Mouse (Mus musculus) intestine, embryonic 15.5 days (tissue): ENCODE measurements at regions not wholly inside any gene's neighbourhood (a gene's known extent, or its start where the extent isn't known, plus 50 kb on each side); places are given as distances from the start of the nearest gene placed in this dataset.

ENCODE experiments used
- ATAC-seq: fragments of 200-750 bp; cut with Nextera tagmentation; 2 replicates; pipeline ENCODE4 v1.8.0; 2017; ENCODE audit warnings: moderate TSS enrichment, moderate library complexity
- H3K27ac ChIP-seq: fragments of 300-500 bp; sonication (generic); 2 replicates; pipeline ENCODE4 v1.5.1; 2015; ENCODE audit warnings: mild to moderate bottlenecking, inconsistent platforms
- H3K27me3 ChIP-seq: fragments of 300-500 bp; sonication (generic); replicated peaks from 2 replicates; pipeline ENCODE4 v1.6.1; 2015; ENCODE audit warnings: inconsistent platforms
- H3K36me3 ChIP-seq: fragments of 300-500 bp; sonication (generic); 2 replicates; pipeline ENCODE4 v1.6.1; 2015; ENCODE audit warnings: inconsistent platforms
- H3K4me1 ChIP-seq: fragments of 300-500 bp; sonication (generic); replicated peaks from 2 replicates; pipeline ENCODE4 v1.6.1; 2015; ENCODE audit warnings: inconsistent platforms
- H3K4me2 ChIP-seq: fragments of 300-500 bp; sonication (generic); replicated peaks from 2 replicates; pipeline ENCODE4 v1.6.1; 2015; ENCODE audit warnings: mild to moderate bottlenecking, inconsistent platforms
- H3K4me3 ChIP-seq: fragments of 300-500 bp; sonication (generic); replicated peaks from 2 replicates; pipeline ENCODE4 v1.5.1; 2015; ENCODE audit warnings: inconsistent platforms
- H3K9ac ChIP-seq: fragments of 300-500 bp; sonication (generic); 2 replicates; pipeline ENCODE4 v1.6.1; 2015; ENCODE audit warnings: inconsistent platforms
- H3K9me3 ChIP-seq: fragments of 300-500 bp; sonication (generic); 2 replicates; pipeline ENCODE4 v1.6.1; 2016; ENCODE audit warnings: inconsistent platforms
- WGBS: fragments of 180-500 bp; shearing (Covaris S2); methylation state at CpG from one replicate; pipeline ENCODE4 v1.1.7; 2015; 5-methylcytosine and 5-hydroxymethylcytosine counted together

DNA sequence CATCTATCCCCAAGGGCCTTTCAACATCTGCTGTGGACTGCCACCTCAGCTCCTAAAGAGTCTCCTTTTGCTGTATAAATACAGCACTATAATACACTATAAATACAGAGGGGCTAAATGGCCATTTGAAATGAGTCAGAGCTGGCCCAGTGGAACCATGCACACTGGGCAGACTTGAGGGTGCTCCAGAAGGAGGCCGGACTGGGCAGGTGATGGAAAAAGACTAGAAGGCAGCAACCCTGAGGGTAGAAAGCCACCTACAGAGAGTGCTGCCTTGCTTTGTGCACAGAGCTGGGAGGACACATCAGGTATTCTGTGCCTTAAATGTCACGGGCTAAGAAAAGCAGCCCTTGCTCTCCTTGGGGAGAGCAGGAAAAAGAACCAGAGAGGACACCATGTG, 110.2 kb downstream of the Gm10260 start:
- Histone ChIP-seq H3K27me3 (no peaks in the 10 kb centered on the region), H3K27ac (no peak overlapping the region), H3K4me2 (no peak overlapping the region), H3K4me3 (no peak overlapping the region), H3K9me3 (no peaks in the 10 kb centered on the region), H3K4me1 (peaks cover 7% of the 10 kb centered on the region), H3K36me3 (no peaks in the 10 kb centered on the region), H3K9ac (no peak overlapping the region)
- no peak for ATAC-seq
- 90% methylated on average over 2 of the region's 2 CpGs for WGBS

DNA sequence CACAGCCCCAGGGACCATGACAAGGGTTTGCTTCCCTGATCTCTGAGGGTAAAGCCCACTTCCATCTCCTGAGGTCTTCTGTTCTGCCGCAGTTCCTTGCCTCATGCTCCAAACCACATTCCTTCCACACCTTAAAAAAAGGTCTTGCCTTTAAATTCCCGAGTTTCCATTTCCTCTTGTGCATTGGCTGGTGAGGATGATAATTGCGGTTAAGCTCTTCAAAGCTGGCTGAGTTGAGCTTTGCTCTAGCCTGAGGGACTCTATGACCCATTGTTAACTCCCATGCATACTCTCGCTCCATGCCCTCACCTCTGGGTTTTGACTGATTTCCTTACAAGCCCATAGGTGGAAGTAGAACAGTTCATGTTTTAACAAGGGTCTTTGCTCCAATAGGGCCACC, 112.9 kb downstream of the Gm10260 start:
- Histone ChIP-seq H3K27ac (no peak overlapping the region), H3K27me3 (no peaks in the 10 kb centered on the region), H3K4me2 (no peak overlapping the region), H3K4me3 (no peak overlapping the region), H3K9me3 (no peaks in the 10 kb centered on the region), H3K36me3 (no peaks in the 10 kb centered on the region), H3K4me1 (peaks cover 7% of the 10 kb centered on the region), H3K9ac (no peak overlapping the region)
- WGBS = 77% methylated on average over 4 of the region's 4 CpGs
- no peak for ATAC-seq

DNA sequence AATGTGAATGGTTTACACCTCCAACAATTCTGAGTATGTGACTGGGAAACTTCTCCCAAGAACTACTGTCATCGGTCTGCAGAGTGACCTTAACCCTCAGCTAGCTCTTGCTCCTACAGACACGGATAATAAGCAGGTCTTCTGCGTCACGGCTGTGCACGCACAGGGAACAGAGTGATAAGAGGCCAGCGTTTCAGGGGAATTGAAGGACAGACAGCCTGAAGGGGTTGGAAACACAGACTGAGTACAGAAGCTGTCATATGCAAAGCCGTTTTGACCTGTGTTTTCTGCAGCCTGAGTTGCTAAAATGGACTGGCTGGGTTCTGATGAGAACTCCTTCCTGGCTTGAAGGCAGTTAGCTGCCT, 114.4 kb downstream of the Gm10260 start:
- H3K4me3 ChIP-seq = no peak overlapping the region
- H3K9me3 ChIP-seq = no peaks in the 10 kb centered on the region
- no peak overlapping the region for H3K4me2 ChIP-seq
- no peak overlapping the region for H3K27ac ChIP-seq
- no peak for ATAC-seq
- H3K4me1 ChIP-seq = peaks cover 4% of the 10 kb centered on the region
- H3K36me3 ChIP-seq = no peaks in the 10 kb centered on the region
- H3K27me3 ChIP-seq = no peaks in the 10 kb centered on the region
- WGBS = 60% methylated on average over 7 of the region's 7 CpGs
- H3K9ac ChIP-seq = no peak overlapping the region

DNA sequence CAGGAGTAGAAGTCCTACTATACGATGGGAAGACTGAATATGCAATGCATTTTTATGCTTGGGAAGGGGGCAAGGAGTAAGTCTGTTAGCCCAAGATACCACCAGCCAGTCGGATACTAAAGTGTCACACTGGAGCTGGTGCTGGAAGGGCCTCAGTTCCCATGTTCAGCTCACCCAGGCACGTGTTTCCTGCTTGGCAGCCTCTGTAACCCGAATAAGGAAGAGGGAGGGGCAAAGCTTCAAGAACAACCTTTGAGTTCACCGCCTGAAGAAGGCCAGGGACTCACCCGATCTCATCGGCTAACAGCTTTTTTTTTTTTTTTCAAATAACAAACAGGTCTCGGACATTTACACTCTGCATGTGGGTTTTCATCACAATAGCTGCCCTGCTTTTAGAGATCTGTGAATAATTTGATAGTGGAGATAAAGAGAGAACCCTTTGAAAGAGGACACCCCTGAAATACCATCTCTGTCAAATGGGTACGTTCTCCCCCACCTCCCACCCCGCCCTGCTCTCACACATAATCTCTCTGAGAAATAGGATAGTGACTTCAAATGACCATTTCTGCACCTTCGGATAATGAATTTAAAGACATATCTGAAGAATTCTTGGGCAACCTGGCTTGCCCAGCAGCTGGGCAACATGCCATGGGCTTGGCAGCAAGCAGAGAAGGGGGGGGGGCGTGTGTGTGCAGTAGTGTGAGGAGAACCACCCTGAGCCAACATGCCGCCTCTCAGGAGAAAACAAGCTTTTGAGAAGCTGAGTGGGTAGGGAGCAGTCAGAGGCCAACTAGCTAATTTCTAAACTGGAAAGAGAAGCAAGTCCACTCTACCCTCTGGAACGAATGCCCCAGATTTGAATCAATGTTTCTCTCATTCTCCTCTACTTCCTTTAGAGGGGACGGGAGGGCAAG, 115.1 kb downstream of the Gm10260 start:
- H3K36me3 ChIP-seq = no peaks in the 10 kb centered on the region
- H3K9me3 ChIP-seq = no peaks in the 10 kb centered on the region
- no peak overlapping the region for H3K4me3 ChIP-seq
- WGBS = 51% methylated on average over 15 of the region's 15 CpGs
- no peak overlapping the region for H3K27ac ChIP-seq
- H3K9ac ChIP-seq = no peak overlapping the region
- peaks cover 4% of the 10 kb centered on the region for H3K4me1 ChIP-seq
- ATAC-seq = peak; percentile 83
- H3K27me3 ChIP-seq = no peaks in the 10 kb centered on the region
- no peak overlapping the region for H3K4me2 ChIP-seq

DNA sequence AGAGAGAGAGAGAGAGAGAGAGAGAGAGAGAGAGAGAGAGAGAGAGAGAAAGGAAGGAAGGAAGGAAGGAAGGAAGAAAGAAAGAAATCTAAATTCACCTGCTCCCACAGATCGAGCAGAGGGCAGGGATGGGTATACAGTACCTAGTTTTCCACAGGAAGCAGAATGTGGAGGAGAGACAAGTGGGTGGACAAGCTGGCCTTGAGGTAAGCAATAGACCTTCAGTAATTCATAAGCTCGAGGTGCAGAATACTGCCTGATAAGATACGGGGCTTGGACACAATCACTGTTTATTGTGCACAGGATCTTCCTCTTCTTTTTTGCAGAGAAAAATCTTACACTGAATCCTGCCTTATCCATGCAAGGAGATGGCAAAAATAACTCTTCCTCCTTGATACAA, 120.2 kb downstream of the Gm10260 start:
- Histone ChIP-seq H3K27ac (no peak overlapping the region), H3K9me3 (no peaks in the 10 kb centered on the region), H3K4me2 (no peak overlapping the region), H3K9ac (no peak overlapping the region), H3K27me3 (no peaks in the 10 kb centered on the region), H3K4me3 (no peak overlapping the region), H3K4me1 (no peaks in the 10 kb centered on the region), H3K36me3 (no peaks in the 10 kb centered on the region)
- 45% methylated on average over 3 of the region's 3 CpGs for WGBS
- ATAC-seq = no peak

DNA sequence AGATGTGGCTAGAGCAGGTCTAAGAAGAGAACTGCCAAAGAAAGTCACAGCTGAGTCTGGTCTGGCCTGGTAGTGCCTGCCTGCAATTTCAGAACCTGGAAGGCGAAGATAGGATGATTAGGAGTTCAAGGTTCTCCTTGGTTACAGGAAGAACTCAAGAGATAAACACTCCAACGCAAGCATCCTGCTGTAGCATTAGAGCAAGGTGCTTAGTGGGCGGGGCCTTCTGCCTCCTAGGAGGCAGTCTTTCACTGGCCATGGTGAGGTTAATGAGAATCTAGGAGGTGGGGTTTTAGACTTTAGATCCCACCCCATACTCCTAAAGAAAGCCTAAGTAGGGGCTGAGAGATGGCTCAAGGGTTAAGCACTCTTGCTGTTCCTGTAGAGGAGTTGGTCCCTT, 120.8 kb downstream of the Gm10260 start:
- 62% methylated on average over 3 of the region's 3 CpGs for WGBS
- Histone ChIP-seq H3K9me3 (no peaks in the 10 kb centered on the region), H3K4me2 (no peak overlapping the region), H3K27ac (no peak overlapping the region), H3K9ac (no peak overlapping the region), H3K4me1 (no peaks in the 10 kb centered on the region), H3K4me3 (no peak overlapping the region), H3K36me3 (no peaks in the 10 kb centered on the region), H3K27me3 (no peaks in the 10 kb centered on the region)
- ATAC-seq = no peak

DNA sequence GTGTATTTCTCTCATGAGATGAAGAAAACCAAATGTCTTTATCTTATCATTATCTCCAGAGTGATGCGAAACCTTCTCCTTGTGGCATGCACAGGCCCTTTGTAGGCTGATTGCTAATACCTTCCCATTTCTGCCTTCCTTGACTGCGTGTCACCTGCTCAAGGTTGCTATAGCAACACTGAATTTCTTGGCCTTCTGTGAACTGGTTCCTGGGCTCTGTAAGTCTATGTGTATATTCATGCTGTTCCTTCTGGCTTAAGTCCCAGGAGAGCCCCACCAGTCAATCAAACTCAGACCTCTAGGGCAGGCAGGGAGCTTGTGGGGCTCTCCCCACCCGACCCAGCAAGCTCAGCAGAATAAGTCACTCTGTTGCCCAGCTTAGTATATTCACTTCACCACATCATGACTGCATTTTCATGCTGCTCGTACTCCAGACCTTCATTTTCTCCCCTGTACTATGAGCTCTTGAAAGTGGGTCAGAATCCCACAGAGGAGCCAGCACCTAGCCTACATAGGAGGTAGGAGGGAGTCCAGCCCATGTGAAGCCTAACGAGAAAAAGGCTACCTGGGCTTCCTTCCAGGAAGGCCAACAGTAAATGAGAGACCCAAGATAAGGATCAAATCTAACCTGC, 121.9 kb downstream of the Gm10260 start:
- Histone ChIP-seq H3K9ac (no peak overlapping the region), H3K27ac (no peak overlapping the region), H3K36me3 (no peaks in the 10 kb centered on the region), H3K27me3 (no peaks in the 10 kb centered on the region), H3K4me3 (no peak overlapping the region), H3K9me3 (no peaks in the 10 kb centered on the region), H3K4me2 (no peak overlapping the region), H3K4me1 (no peaks in the 10 kb centered on the region)
- 66% methylated on average over 5 of the region's 5 CpGs for whole genome bisulfite sequencing
- no peak for ATAC-seq

DNA sequence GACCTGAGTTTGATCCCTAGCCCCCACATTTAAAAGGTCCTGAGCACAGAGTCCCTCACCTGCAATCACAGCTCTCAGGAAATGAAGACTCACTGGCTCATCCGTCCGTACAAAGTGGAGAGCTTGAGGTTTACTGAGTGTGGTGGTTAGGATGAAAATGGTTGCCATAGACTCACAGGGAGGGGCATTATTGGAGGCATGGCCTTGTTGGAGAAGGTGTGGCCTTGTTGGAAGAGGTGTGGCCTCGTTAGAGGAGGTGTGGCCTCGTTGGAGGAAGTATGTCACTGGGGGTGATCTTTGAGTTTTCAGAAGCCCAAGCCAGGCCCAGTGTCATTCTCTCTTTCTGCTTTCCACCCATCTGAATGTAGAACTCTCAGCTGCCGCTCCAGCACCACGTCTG, 122.9 kb downstream of the Gm10260 start:
- Histone ChIP-seq H3K4me3 (no peak overlapping the region), H3K9ac (no peak overlapping the region), H3K4me1 (no peaks in the 10 kb centered on the region), H3K9me3 (no peaks in the 10 kb centered on the region), H3K27me3 (no peaks in the 10 kb centered on the region), H3K27ac (no peak overlapping the region), H3K4me2 (no peak overlapping the region), H3K36me3 (no peaks in the 10 kb centered on the region)
- WGBS = 90% methylated on average over 6 of the region's 6 CpGs
- no peak for ATAC-seq

DNA sequence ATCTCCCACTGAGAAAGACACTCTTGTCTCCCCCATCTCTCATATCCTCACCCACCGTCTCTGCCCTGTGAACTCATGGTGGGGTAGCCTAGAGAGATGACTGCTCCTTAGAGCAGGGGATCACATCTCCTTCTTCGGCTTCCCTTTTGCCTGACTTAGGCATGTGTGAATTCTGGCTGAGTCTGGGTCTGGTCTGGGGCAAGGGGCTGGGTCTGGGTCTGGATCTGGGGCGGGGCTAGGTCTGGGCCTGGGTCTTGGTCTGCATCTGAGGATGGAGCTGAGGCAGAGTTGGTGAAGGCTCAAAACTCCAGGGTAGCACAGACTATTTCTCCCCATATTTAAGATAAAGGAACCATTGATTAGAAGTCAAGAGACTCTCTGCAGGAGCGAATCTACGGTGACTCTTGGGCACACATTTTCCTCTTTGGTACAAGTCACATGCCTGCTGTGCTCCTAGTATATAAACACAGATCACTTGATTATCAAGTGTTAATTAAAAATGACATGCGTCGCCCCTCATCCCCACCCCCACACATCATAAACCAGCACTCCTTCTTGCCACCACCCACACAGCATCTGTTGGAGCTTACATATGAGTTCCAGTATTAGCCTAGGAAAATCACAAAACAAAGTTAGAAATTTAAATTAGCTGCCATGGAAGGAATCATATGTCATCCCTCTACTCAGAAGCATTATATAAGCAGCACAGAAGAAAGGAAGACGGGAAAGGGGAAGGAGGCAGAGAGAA, 126.2 kb downstream of the Gm10260 start:
- Histone ChIP-seq H3K27me3 (no peaks in the 10 kb centered on the region), H3K27ac (no peak overlapping the region), H3K9me3 (no peaks in the 10 kb centered on the region), H3K36me3 (no peaks in the 10 kb centered on the region), H3K4me2 (no peak overlapping the region), H3K4me1 (no peaks in the 10 kb centered on the region), H3K9ac (no peak overlapping the region), H3K4me3 (no peak overlapping the region)
- 75% methylated on average over 8 of the region's 8 CpGs for WGBS
- no peak for ATAC-seq

DNA sequence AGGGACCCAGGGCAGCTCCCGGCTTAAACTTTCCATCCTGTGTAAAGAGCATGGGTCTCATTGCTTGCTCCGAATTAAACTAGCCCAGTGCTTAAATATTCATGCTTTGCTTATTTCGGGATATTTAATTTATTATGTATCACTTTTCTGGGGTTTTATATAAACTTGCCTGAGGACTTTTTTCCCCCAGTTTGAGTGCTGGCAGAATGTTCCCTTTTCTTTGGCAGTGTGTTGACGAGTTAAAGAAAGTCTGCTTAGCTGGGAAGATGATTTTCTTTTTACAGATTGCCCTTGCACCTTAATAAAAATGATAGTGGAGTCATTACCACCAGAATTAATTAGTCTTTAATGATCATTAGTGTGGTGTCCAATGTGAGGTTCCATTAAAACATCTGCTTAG, 126.9 kb downstream of the Gm10260 start:
- Histone ChIP-seq H3K4me3 (no peak overlapping the region), H3K4me2 (no peak overlapping the region), H3K9me3 (no peaks in the 10 kb centered on the region), H3K27me3 (no peaks in the 10 kb centered on the region), H3K4me1 (no peaks in the 10 kb centered on the region), H3K9ac (no peak overlapping the region), H3K36me3 (no peaks in the 10 kb centered on the region), H3K27ac (no peak overlapping the region)
- WGBS = 61% methylated on average over 4 of the region's 4 CpGs
- no peak for ATAC-seq

DNA sequence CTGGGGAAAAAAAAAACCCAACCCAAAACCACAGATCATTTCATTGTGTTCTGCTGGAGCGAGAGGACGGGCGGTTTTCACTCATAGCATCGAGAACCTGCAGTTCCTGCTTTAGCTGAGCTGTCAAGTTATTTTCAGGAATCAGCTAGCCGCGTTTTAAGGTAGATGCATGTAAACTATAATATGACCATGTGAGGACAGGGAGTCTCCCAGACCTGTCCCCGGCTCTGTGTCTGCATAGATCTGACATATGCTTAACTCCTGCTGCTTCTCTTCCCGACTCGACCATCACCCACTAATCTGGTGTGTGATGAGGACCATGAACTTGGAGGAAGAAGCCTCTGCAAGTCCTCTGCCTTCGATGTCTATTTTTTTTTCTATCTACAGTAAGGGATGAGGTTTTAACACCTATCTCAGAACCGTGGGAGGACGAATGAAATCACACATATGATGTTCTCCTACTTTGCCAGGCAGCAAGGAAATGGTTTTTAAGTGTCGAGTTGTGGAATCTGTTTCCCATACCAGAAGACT, 128.5 kb downstream of the Gm10260 start:
- no peaks in the 10 kb centered on the region for H3K9me3 ChIP-seq
- H3K27ac ChIP-seq = no peak overlapping the region
- no peak overlapping the region for H3K4me3 ChIP-seq
- no peaks in the 10 kb centered on the region for H3K27me3 ChIP-seq
- H3K4me1 ChIP-seq = no peaks in the 10 kb centered on the region
- 82% methylated on average over 13 of the region's 13 CpGs for WGBS
- no peaks in the 10 kb centered on the region for H3K36me3 ChIP-seq
- no peak overlapping the region for H3K4me2 ChIP-seq
- no peak overlapping the region for H3K9ac ChIP-seq
- no peak for ATAC-seq

DNA sequence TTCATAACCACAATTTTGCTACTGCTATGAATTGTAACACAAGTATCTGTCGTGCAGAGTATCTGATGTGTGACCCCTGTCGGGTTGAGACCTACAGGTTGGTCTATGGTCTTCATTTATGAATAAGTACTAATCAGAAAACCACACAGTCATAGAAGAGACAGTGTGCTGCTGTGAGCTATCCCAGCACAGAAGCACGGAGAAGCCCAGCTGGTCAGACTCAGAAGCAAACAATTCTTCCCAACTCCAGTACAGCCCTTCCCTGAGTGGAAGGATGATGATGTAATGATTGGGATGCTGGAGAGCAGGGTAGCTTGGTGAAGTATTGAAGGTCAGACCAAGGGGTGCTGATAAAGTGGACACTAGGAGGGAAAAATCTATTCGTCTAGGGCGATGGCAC, 129.5 kb downstream of the Gm10260 start:
- H3K9ac ChIP-seq = no peak overlapping the region
- 77% methylated on average over 5 of the region's 5 CpGs for WGBS
- no peak overlapping the region for H3K27ac ChIP-seq
- no peak overlapping the region for H3K4me3 ChIP-seq
- no peak for ATAC-seq
- H3K9me3 ChIP-seq = no peaks in the 10 kb centered on the region
- no peaks in the 10 kb centered on the region for H3K36me3 ChIP-seq
- H3K27me3 ChIP-seq = no peaks in the 10 kb centered on the region
- no peak overlapping the region for H3K4me2 ChIP-seq
- no peaks in the 10 kb centered on the region for H3K4me1 ChIP-seq
